Mouse (Mus musculus): Measurements from ENCODE around the gene Dok1.

DNA sequence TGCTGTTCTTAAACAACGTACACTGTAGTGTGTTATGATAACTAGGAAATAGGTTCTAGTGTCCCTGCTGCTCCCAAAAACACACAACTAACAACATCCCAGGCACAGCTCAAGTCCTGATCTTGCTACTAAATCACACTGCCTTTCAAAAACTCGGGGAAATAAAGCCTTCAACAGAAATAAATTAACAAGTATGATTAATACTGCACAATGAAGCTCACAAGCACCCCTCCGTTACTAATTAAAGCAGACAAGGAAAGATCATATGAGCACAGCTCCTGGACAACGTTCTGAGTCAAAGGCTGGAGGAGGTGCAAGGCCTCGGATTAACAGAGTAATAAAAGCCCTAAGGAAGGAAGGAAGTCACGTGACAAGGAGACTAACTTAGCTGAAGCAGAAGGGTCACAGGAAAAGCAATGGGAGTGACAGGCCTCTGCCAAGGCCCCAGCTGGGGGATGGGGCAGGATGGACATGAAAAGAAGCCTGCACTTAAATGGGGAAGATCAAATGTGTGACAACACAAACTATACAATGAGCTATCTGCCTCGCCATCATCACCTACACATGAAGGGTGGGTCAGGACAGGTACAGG lies 35.7 kb downstream of the Dok1 start:
- TF ChIP-seq CTCF (IDR thresholded peaks at IDR 0.05; ENCODE audit: low read depth) (no peak), EP300 (IDR thresholded peaks at IDR 0.05; ENCODE audit: low read depth) (no peak)
